ENCODE assay signal across 8 mouse cellular contexts in the genomic region with DNA sequence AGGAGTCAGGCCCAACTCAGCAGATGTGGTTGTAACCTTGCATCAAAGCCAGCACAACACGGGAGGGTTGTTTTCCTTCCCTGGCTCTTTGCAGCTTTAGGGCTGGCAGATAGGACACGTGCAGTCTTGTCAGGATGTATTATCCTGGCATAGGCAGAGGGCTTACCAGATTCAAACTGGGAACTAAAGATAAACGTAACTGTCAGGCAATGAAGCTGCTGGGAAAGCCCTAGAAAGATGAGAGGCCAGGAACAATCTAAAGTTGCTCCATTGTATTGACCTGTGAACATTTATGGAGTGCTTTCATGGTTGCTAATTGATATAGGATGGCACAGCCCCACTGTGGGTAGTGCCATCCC. TPM values are rescaled to one million over a fixed set of nuclear protein-coding genes. Genes with fewer than 3 reads are reported as not detected.
A peak's percentile ranks its signal among the peaks of the same experiment; 100 is the strongest.
DNase-seq lines count a peak whose midpoint lies in the region; ATAC-seq and TF ChIP-seq lines count a peak whose summit lies in the region.

No protein-coding gene starts in this region.

- H3K27ac ChIP-seq in cerebellum, adult 2 months (ENCODE audit: insufficient read depth, low read length): peak overlapping the region; percentile 49
- 0 out of 2 replicates have a peak overlapping the region, but pooled peaks have one; percentile 32 for H3K27ac ChIP-seq in thymus, adult 2 months (ENCODE audit: control insufficient read depth, insufficient read depth, low read length)
- H3K27ac ChIP-seq in liver, embryonic 15.5 days (replicated peaks): peak overlapping the region; percentile 87

- H3K4me1 ChIP-seq in cerebellum, adult 2 months (ENCODE audit: control insufficient read depth, insufficient read depth, low read length): peaks cover 7% of the 10 kb centered on the region; the same call in 1 of the 2 replicates
- peaks cover 11% of the 10 kb centered on the region for H3K4me1 ChIP-seq in thymus, adult 2 months (replicated peaks; ENCODE audit: control insufficient read depth, insufficient read depth, low read length)
- peaks cover 99% of the 10 kb centered on the region for H3K4me1 ChIP-seq in liver, embryonic 15.5 days (replicated peaks)

- H3K36me3 ChIP-seq in thymus, adult 2 months (ENCODE audit: control insufficient read depth, insufficient read depth, low read length): peaks cover 9% of the 10 kb centered on the region
- H3K36me3 ChIP-seq in liver, embryonic 15.5 days (replicated peaks): peaks cover 32% of the 10 kb centered on the region

- peak overlapping the region; percentile 69 for H3K9ac ChIP-seq in liver, embryonic 15.5 days

- peak overlapping the region; percentile 87 for H3K4me2 ChIP-seq in liver, embryonic 15.5 days

- intact Hi-C loops in left cerebral cortex, postnatal 4 days (cut with DNase I): no loop called here

- DNase-seq in cerebellum, adult 2 months: no peak
- DNase-seq in cerebellum, postnatal 14 days: no peak
- DNase-seq in thymus, adult 2 months: no peak
- no peak for DNase-seq in thymus, postnatal 36 days
- DNase-seq in right cerebral cortex, adult 18-20 months: no peak
- DNase-seq in gastrocnemius, adult 8-10 months (ENCODE audit: low spot score in 2 of 2): no peak
- no peak for DNase-seq in left cerebral cortex, postnatal 4 days

- ATAC-seq in liver, embryonic 15.5 days (ENCODE audit: insufficient read depth): no peak

- no peak for TF ChIP-seq POLR2A in cerebellum, adult 2 months (IDR thresholded peaks at IDR 0.05; ENCODE audit: borderline replicate concordance, insufficient read depth, low read length)
- TF ChIP-seq POLR2A in thymus, adult 2 months (IDR thresholded peaks at IDR 0.05; ENCODE audit: control insufficient read depth, extremely low read depth, insufficient read depth, low read length, poor library complexity): no peak

- TF ChIP-seq CTCF in cerebellum, adult 2 months (IDR thresholded peaks at IDR 0.05; ENCODE audit: borderline replicate concordance, insufficient read depth, low read depth, low read length): no peak
- no peak for TF ChIP-seq CTCF in thymus, adult 2 months (IDR thresholded peaks at IDR 0.05; ENCODE audit: borderline replicate concordance, control insufficient read depth, extremely low read depth, insufficient read depth, low read length, poor library complexity)

- H3K9me3 ChIP-seq in liver, embryonic 15.5 days (replicated peaks): no peaks in the 10 kb centered on the region

- peak overlapping the region; percentile 60 for H3K4me3 ChIP-seq in cerebellum, adult 2 months (replicated peaks; ENCODE audit: insufficient read depth, low read depth, low read length)
- H3K4me3 ChIP-seq in thymus, adult 2 months (ENCODE audit: control insufficient read depth, insufficient read depth, low read length): peak overlapping the region; percentile 99
- peak overlapping the region; percentile 61 for H3K4me3 ChIP-seq in liver, embryonic 15.5 days (replicated peaks)

- WGBS in cerebellum, adult 2 months: under 1% methylated on average over 3 of the region's 3 CpGs
- 15% methylated on average over 3 of the region's 3 CpGs for WGBS in thymus, adult 2 months
- WGBS in liver, embryonic 15.5 days (ENCODE audit: insufficient replicate concordance): under 1% methylated on average over 3 of the region's 3 CpGs

- no peaks in the 10 kb centered on the region for H3K27me3 ChIP-seq in cerebellum, adult 2 months (ENCODE audit: control insufficient read depth, insufficient read depth, low read length)
- no peaks in the 10 kb centered on the region for H3K27me3 ChIP-seq in thymus, adult 2 months (ENCODE audit: control insufficient read depth, insufficient read depth, low read length)
- no peaks in the 10 kb centered on the region for H3K27me3 ChIP-seq in liver, embryonic 15.5 days

RNA-seq across cellular contexts. Expression of a gene that starts 0.3 kb away (rescaled TPM):
- 20.0 and 20.1 TPM in 2 replicates for polyA plus RNA-seq in cerebellum, adult 2 months (2012; rRNA removed)
- polyA plus RNA-seq in thymus, adult 2 months (2012; rRNA removed): 44.6 and 45.4 TPM in 2 replicates
- 2.1 and 2.6 TPM in 2 replicates for polyA plus RNA-seq in liver, embryonic 15.5 days (2015; fragmentation: Nextera tagmentation; extraction: Ambion mirVana)
- total RNA-seq in gastrocnemius, adult 8-10 months (2022): under 1 TPM; 0.22 to 0.48 (median 0.37) TPM
- 10 to 100 TPM; 36.3 to 37.3 TPM for total RNA-seq in left cerebral cortex, postnatal 4 days (2021)

RNA-seq across cellular contexts. Expression of a gene that starts 15.7 kb away (rescaled TPM):
- 4.8 and 5.5 TPM in 2 replicates for polyA plus RNA-seq in cerebellum, adult 2 months (2012; rRNA removed)
- 29.3 and 34.4 TPM in 2 replicates for polyA plus RNA-seq in thymus, adult 2 months (2012; rRNA removed)
- 17.1 TPM in 2 replicates for polyA plus RNA-seq in liver, embryonic 15.5 days (2015; fragmentation: Nextera tagmentation; extraction: Ambion mirVana)
- total RNA-seq in gastrocnemius, adult 8-10 months (2022): 1 to 10 TPM; 2.3 to 3.4 (median 3.0) TPM
- total RNA-seq in left cerebral cortex, postnatal 4 days (2021): 1 to 10 TPM; 6.8 to 8.6 TPM

RNA-seq across cellular contexts. Expression of a gene that starts 15.8 kb away (rescaled TPM):
- polyA plus RNA-seq in cerebellum, adult 2 months (2012; rRNA removed): 18.8 and 19.1 TPM in 2 replicates
- 30.2 and 30.8 TPM in 2 replicates for polyA plus RNA-seq in thymus, adult 2 months (2012; rRNA removed)
- 2.6 TPM in 2 replicates for polyA plus RNA-seq in liver, embryonic 15.5 days (2015; fragmentation: Nextera tagmentation; extraction: Ambion mirVana)
- 10 to 100 TPM in 3 of 4 experiments, 1 to 10 TPM in 1; 9.2 to 12.3 (median 10.9) TPM for total RNA-seq in gastrocnemius, adult 8-10 months (2022)
- 10 to 100 TPM; 23.2 to 23.3 TPM for total RNA-seq in left cerebral cortex, postnatal 4 days (2021)

Comparison
In these comparisons a context has a peak if more than half of its experiments do, and no peak if none do; other contexts are left out.
1. H3K27ac ChIP-seq: peak in every context shown above with its lines; median percentile 87 in liver, embryonic 15.5 days; 49 in cerebellum, adult 2 months; 32 in thymus, adult 2 months.